Mouse (Mus musculus) midbrain, embryonic 16.5 days (tissue): ENCODE data around the gene Oas1e. TPM values are rescaled to one million over a fixed set of nuclear protein-coding genes. Genes with fewer than 3 reads are reported as not detected.

Experiments
- ATAC-seq: fragments of 200-750 bp; cut with Nextera tagmentation; 2 replicates; pipeline ENCODE4 v1.8.0; 2017; ENCODE audit warnings: moderate TSS enrichment
- H3K27ac ChIP-seq: fragments of 300-500 bp; sonication (generic); 2 replicates; pipeline ENCODE4 v1.5.1; 2014; ENCODE audit warnings: mild to moderate bottlenecking, low read length, mixed read lengths
- H3K27me3 ChIP-seq: fragments of 300-500 bp; sonication (generic); 2 replicates; pipeline ENCODE4 v1.6.1; 2014; ENCODE audit warnings: low read depth, low read length, mixed read lengths; ENCODE audit not compliant: control insufficient read depth, insufficient read depth
- H3K36me3 ChIP-seq: fragments of 300-500 bp; sonication (generic); 2 replicates; pipeline ENCODE4 v1.6.1; 2014; ENCODE audit warnings: mild to moderate bottlenecking, low read length, moderate library complexity, mixed read lengths; ENCODE audit not compliant: control insufficient read depth, insufficient read depth
- H3K4me1 ChIP-seq: fragments of 300-500 bp; sonication (generic); 2 replicates; pipeline ENCODE4 v1.6.1; 2014; ENCODE audit warnings: mild to moderate bottlenecking, low read length, mixed read lengths; ENCODE audit not compliant: control insufficient read depth, insufficient read depth
- H3K4me2 ChIP-seq: fragments of 300-500 bp; sonication (generic); 2 replicates; pipeline ENCODE4 v1.6.1; 2014; ENCODE audit warnings: mild to moderate bottlenecking, low read length, mixed read lengths
- H3K4me3 ChIP-seq: fragments of 300-500 bp; sonication (generic); 2 replicates; pipeline ENCODE4 v1.5.1; 2014; ENCODE audit warnings: low read depth, mild to moderate bottlenecking, low read length, moderate library complexity, mixed read lengths
- H3K9ac ChIP-seq: fragments of 300-500 bp; sonication (generic); 2 replicates; pipeline ENCODE4 v1.6.1; 2014; ENCODE audit warnings: low read depth, low read length, mixed read lengths
- H3K9me3 ChIP-seq: fragments of 300-500 bp; sonication (generic); replicated peaks from 2 replicates; pipeline ENCODE4 v1.6.1; 2014; ENCODE audit warnings: mild to moderate bottlenecking, low read length, mixed read lengths; ENCODE audit not compliant: control insufficient read depth, poor library complexity, severe bottlenecking
- WGBS: fragments of 180-500 bp; shearing (Covaris S2); extraction: QIAGEN DNeasy Blood & Tissue Kit; methylation state at CpG from one replicate; pipeline ENCODE4 v1.1.7; 2014; 5-methylcytosine and 5-hydroxymethylcytosine counted together
- polyA plus RNA-seq: library from polyadenylated mRNA; unstranded; fragments of >200 nt; fragmentation: Nextera tagmentation; extraction: Ambion mirVana; gene quantifications from 2 replicates; pipeline ENCODE4 v1.2.1, GENCODE M21; 2015

Gene Oas1e
- polyA plus RNA-seq, 1 experiment from 2014 or later = 0.72 TPM

DNA sequence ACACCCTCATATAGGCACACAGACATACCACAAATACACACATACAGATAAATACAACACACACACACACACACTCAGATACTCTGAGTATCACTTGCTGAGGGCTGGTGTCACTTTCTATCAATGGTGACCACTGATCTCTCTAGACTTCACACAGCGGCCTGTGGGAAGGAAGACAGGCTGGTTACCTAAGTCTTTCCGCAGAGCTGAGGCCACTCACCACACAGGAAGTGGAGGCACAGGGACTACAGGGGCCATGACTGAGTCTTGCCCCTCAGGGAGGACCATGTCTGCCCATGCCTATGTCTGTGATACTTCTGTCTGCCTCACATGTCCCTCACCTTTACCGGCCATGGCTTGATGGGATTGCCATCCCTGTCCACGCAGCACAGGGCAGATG is 41.1 kb downstream of the Oas1e start:
- Histone ChIP-seq H3K9me3 (no peaks in the 10 kb centered on the region), H3K4me2 (no peak overlapping the region), H3K36me3 (no peaks in the 10 kb centered on the region), H3K4me3 (no peak overlapping the region), H3K9ac (no peak overlapping the region), H3K4me1 (no peaks in the 10 kb centered on the region), H3K27me3 (no peaks in the 10 kb centered on the region), H3K27ac (no peak overlapping the region)
- ATAC-seq = no peak
- 91% methylated on average over 4 of the region's 4 CpGs for WGBS

- Histone ChIP-seq H3K4me1 (no peaks in the 10 kb centered on the region), H3K4me2 (no peak overlapping the region), H3K36me3 (no peaks in the 10 kb centered on the region), H3K9me3 (no peaks in the 10 kb centered on the region), H3K27me3 (no peaks in the 10 kb centered on the region), H3K4me3 (no peak overlapping the region), H3K27ac (no peak overlapping the region), H3K9ac (no peak overlapping the region)
- no peak for ATAC-seq
- 87% methylated on average over 3 of the region's 3 CpGs for WGBS
These were observed 42.5 kb downstream of the Oas1e start for GRCm38 (mm10) chr5:120752786-120753185.

DNA sequence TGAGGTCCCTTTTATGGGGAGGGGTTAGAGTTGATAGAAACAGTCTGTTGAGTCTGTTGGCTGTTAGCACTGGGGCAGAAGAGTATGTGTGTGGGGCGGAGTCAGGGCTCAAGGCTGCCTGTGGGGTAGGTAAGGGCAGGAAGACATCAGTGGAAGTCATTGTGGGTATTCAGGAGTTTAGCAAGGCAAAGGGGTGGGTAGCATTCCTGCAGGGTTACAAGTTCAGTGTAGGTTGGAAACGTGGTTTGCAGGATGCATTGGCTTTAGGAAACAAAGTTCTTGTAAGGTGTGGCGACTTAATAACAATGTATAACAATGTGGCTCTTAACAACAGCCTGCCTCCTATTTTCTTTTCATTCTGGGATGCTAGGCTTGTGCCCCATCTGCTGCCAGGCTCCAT is 44.1 kb downstream of the Oas1e start:
- Histone ChIP-seq H3K9ac (no peak overlapping the region), H3K4me1 (peaks cover 1% of the 10 kb centered on the region; the same call in 1 of the 2 replicates), H3K27ac (no peak overlapping the region), H3K9me3 (no peaks in the 10 kb centered on the region), H3K4me3 (no peak overlapping the region), H3K36me3 (no peaks in the 10 kb centered on the region), H3K27me3 (no peaks in the 10 kb centered on the region), H3K4me2 (no peak overlapping the region)
- no peak for ATAC-seq
- 72% methylated on average over 3 of the region's 3 CpGs for WGBS

DNA sequence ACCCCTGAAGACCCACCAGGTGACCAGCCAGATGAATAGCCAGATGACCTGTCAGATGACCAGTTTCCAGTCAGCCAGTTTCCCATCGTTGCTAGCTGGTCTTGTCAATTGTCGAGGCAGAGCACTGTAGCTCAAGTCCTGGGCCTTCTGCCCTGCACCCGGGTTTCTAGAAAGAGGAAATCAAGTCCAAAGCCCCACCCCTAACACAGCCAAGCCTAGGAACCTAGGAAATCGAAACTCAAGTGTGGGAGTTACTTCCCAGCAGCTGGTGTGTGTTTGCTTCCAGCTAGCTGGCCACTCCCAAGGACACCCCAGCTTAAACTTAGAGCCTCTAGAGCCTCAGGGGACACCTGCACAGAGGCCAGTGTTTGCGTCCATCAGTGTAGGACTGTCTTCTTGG is 45.6 kb downstream of the Oas1e start, which contains the start of gene Oas2:
Gene Oas2 (minus strand): TSS at position 166 of the 400 bp plus-strand sequence.
- Histone ChIP-seq H3K4me3 (no peak within 1 kb of the TSS), H3K9ac (no peak within 1 kb of the TSS), H3K27me3 (no peaks in the 10 kb centered on the region), H3K9me3 (no peaks in the 10 kb centered on the region), H3K4me2 (no peak within 1 kb of the TSS), H3K27ac (no peak within 1 kb of the TSS), H3K4me1 (peaks cover 3% of the 10 kb centered on the region; the same call in 1 of the 2 replicates), H3K36me3 (no peaks in the 10 kb centered on the region)
- 68% methylated on average over 5 of the region's 5 CpGs for WGBS
- no peak for ATAC-seq

DNA sequence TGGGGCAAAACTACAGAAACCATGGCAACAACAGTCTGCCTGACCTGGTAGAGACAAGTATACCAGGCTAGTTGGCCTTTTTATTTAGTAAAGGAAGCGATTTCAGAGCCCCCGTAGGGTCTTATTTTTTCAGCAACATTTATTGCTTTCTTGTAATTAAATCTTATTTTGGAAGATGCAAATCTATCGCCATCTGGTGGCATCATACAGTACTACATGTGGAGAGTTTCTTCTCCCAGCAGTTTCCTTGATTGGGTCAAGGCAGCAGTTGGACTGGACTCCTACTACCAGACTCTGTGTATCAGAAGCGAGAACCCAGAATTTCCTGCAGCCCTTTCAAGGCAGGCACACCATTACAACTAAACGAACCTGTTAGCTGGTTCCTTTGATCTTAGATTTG is 48.9 kb downstream of the Oas1e start:
- H3K27ac ChIP-seq = no peak overlapping the region
- H3K27me3 ChIP-seq = no peaks in the 10 kb centered on the region
- H3K9me3 ChIP-seq = no peaks in the 10 kb centered on the region
- WGBS = 13% methylated on average over 5 of the region's 5 CpGs
- no peak overlapping the region for H3K4me3 ChIP-seq
- peaks cover 3% of the 10 kb centered on the region; the same call in 1 of the 2 replicates for H3K4me1 ChIP-seq
- no peaks in the 10 kb centered on the region for H3K36me3 ChIP-seq
- no peak overlapping the region for H3K4me2 ChIP-seq
- ATAC-seq = no peak
- H3K9ac ChIP-seq = no peak overlapping the region

DNA sequence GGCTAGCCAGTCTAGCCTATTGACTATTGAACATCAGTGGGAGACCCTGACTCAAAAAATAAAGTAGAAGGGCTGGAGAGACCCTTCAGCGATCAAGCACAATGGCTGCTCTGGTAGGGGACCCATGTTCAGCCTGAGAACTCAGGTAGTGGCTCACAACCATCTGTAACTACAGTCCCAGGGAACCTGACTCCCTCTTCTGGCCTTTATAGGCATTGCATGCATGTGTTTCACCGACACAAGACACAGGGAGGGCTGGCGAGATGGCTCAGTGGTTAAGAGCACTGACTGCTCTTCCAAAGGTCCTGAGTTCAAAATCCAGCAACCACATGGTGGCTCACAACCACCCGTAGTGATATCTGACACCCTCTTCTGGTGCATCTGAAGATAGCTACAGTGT is 53.2 kb downstream of the Oas1e start:
- no peaks in the 10 kb centered on the region for H3K36me3 ChIP-seq
- no peaks in the 10 kb centered on the region for H3K27me3 ChIP-seq
- 42% methylated on average over 4 of the region's 4 CpGs for WGBS
- ATAC-seq = no peak
- H3K27ac ChIP-seq = no peak overlapping the region
- peaks cover 3% of the 10 kb centered on the region; the same call in 1 of the 2 replicates for H3K4me1 ChIP-seq
- no peaks in the 10 kb centered on the region for H3K9me3 ChIP-seq
- no peak overlapping the region for H3K4me2 ChIP-seq
- H3K9ac ChIP-seq = no peak overlapping the region
- no peak overlapping the region for H3K4me3 ChIP-seq

Other genes starting within 250 kb of the Oas1e start
- gene Tpcn1, start 206.9 kb downstream of the Oas1e start, polyA plus RNA-seq = 13.1 and 13.5 TPM in 2 replicates
- 2.0 and 2.1 TPM in 2 replicates for gene Iqcd, start 206.5 kb downstream of the Oas1e start, polyA plus RNA-seq
- 27.2 and 33.1 TPM in 2 replicates for gene Rita1, start 182.9 kb downstream of the Oas1e start, polyA plus RNA-seq
- 38.7 and 39.9 TPM in 2 replicates for gene Ddx54, start 182.8 kb downstream of the Oas1e start, polyA plus RNA-seq
- gene Cfap73, start 161.3 kb downstream of the Oas1e start, polyA plus RNA-seq = 0.47 and 1.2 TPM in 2 replicates
- gene Rasal1, start 146.7 kb downstream of the Oas1e start, polyA plus RNA-seq = 2.4 and 4.9 TPM in 2 replicates
- 49.6 and 50.2 TPM in 2 replicates for gene Dtx1, start 83.6 kb downstream of the Oas1e start, polyA plus RNA-seq
- 0.14 and 0.26 TPM in 2 replicates for gene Oas2, start 45.7 kb downstream of the Oas1e start, polyA plus RNA-seq
- gene Oas3, start 17.9 kb downstream of the Oas1e start, polyA plus RNA-seq = 1.1 and 1.4 TPM in 2 replicates
- gene Oas1c, start 17.0 kb upstream of the Oas1e start, polyA plus RNA-seq = 0.17 and 0.45 TPM in 2 replicates
- gene Oas1f, start 51.8 kb upstream of the Oas1e start, polyA plus RNA-seq = not detected in 2 replicates
- not detected in 2 replicates for gene Oas1h, start 65.9 kb upstream of the Oas1e start, polyA plus RNA-seq
- not detected in 2 replicates for gene Oas1g, start 92.1 kb upstream of the Oas1e start, polyA plus RNA-seq
- 0.46 and 0.84 TPM in 2 replicates for gene Oas1a, start 112.0 kb upstream of the Oas1e start, polyA plus RNA-seq
- gene Oas1d, start 119.0 kb upstream of the Oas1e start, polyA plus RNA-seq = 0.16 and 0.23 TPM in 2 replicates
- gene Rph3a, start 214.6 kb upstream of the Oas1e start, polyA plus RNA-seq = 27.4 and 30.2 TPM in 2 replicates